Mouse (Mus musculus) lung, embryonic 14.5 days (tissue): Measurements from ENCODE around the gene Slc2a8. TPM values are rescaled to one million over a fixed set of nuclear protein-coding genes. Genes with fewer than 3 reads are reported as not detected.
A peak's percentile ranks its signal among the peaks of the same experiment; 100 is the strongest.

Source experiments
- ATAC-seq: fragments of 200-750 bp; cut with Nextera tagmentation; 2 replicates; pipeline ENCODE4 v1.8.0; 2017; ENCODE audit warnings: mild to moderate bottlenecking, moderate TSS enrichment, moderate library complexity; ENCODE audit not compliant: insufficient read depth
- DNase-seq: peaks from one replicate; pipeline ENCODE4 v3.0.0-alpha.2; 2015
- H3K27ac ChIP-seq: fragments of 300-500 bp; sonication (generic); 2 replicates; pipeline ENCODE4 v1.5.1; 2014; ENCODE audit warnings: low read depth, mild to moderate bottlenecking, moderate library complexity
- H3K27me3 ChIP-seq: fragments of 300-500 bp; sonication (generic); 2 replicates; pipeline ENCODE4 v1.6.1; 2014; ENCODE audit warnings: low read length, control low read depth; ENCODE audit not compliant: insufficient read depth
- H3K36me3 ChIP-seq: fragments of 300-500 bp; sonication (generic); 2 replicates; pipeline ENCODE4 v1.6.1; 2014; ENCODE audit warnings: control low read depth; ENCODE audit not compliant: insufficient read depth
- H3K4me1 ChIP-seq: fragments of 300-500 bp; sonication (generic); 2 replicates; pipeline ENCODE4 v1.6.1; 2014; ENCODE audit warnings: antibody characterized with exemption, control low read depth; ENCODE audit not compliant: insufficient read depth
- H3K4me2 ChIP-seq: fragments of 300-500 bp; sonication (generic); 2 replicates; pipeline ENCODE4 v1.6.1; 2014; ENCODE audit warnings: mild to moderate bottlenecking
- H3K4me3 ChIP-seq: fragments of 300-500 bp; sonication (generic); 2 replicates; pipeline ENCODE4 v1.5.1; 2014; ENCODE audit warnings: low read depth, low read length
- H3K9ac ChIP-seq: fragments of 300-500 bp; sonication (generic); 2 replicates; pipeline ENCODE4 v1.6.1; 2014
- H3K9me3 ChIP-seq: fragments of 300-500 bp; sonication (generic); 2 replicates; pipeline ENCODE4 v1.6.1; 2016; ENCODE audit warnings: low read depth, low read length, control low read depth
- CTCF ChIP-seq: IDR thresholded peaks from 2 replicates; pipeline ENCODE4 v1.5.1; 2016; ENCODE audit warnings: antibody characterized with exemption, low read depth
- WGBS: fragments of 180-500 bp; shearing (Covaris S2); extraction: QIAGEN DNeasy Blood & Tissue Kit; methylation state at CpG from one replicate; pipeline ENCODE4 v1.1.7; 2014; 5-methylcytosine and 5-hydroxymethylcytosine counted together
- polyA plus RNA-seq: library from polyadenylated mRNA; unstranded; fragments of >200 nt; fragmentation: Nextera tagmentation; extraction: Ambion mirVana; gene quantifications from 2 replicates; pipeline ENCODE4 v1.2.1, GENCODE M21; 2014

Gene Slc2a8
- polyA plus RNA-seq, 1 experiment from 2014 or later, result 14.4 TPM

- WGBS, result 63% methylated on average over 5 of the region's 5 CpGs
- Histone ChIP-seq H3K4me2 (no peak overlapping the region), H3K9me3 (no peaks in the 10 kb centered on the region), H3K4me3 (no peak overlapping the region), H3K9ac (no peak overlapping the region), H3K36me3 (peaks cover 16% of the 10 kb centered on the region; the same call in 1 of the 2 replicates), H3K27me3 (no peaks in the 10 kb centered on the region), H3K27ac (no peak overlapping the region), H3K4me1 (no peaks in the 10 kb centered on the region)
- TF ChIP-seq CTCF, result peak; percentile 62
- ATAC-seq (no peak), DNase-seq (peak; percentile 84)
Observed at GRCm38 (mm10) chr2:32939418-32939817, 42.5 kb downstream of the Slc2a8 start.

GRCm38 (mm10) chr2:32938741-32939140 is 43.1 kb downstream of the Slc2a8 start:
- no peak for TF ChIP-seq CTCF
- Histone ChIP-seq H3K4me3 (no peak overlapping the region), H3K36me3 (peaks cover 21% of the 10 kb centered on the region; the same call in 1 of the 2 replicates), H3K9ac (no peak overlapping the region), H3K4me2 (no peak overlapping the region), H3K4me1 (no peaks in the 10 kb centered on the region), H3K27me3 (no peaks in the 10 kb centered on the region), H3K9me3 (no peaks in the 10 kb centered on the region), H3K27ac (no peak overlapping the region)
- DNase-seq, result no peak
- no peak for ATAC-seq
- 87% methylated on average over 5 of the region's 5 CpGs for WGBS

GRCm38 (mm10) chr2:32931730-32932129 is 50.2 kb downstream of the Slc2a8 start:
- no peaks in the 10 kb centered on the region for H3K27me3 ChIP-seq
- no peaks in the 10 kb centered on the region for H3K9me3 ChIP-seq
- no peak overlapping the region for H3K27ac ChIP-seq
- DNase-seq (no peak), ATAC-seq (no peak)
- H3K4me2 ChIP-seq, result no peak overlapping the region
- H3K9ac ChIP-seq, result no peak overlapping the region
- peaks cover 22% of the 10 kb centered on the region; the same call in 1 of the 2 replicates for H3K36me3 ChIP-seq
- H3K4me1 ChIP-seq, result no peaks in the 10 kb centered on the region
- no peak for TF ChIP-seq CTCF
- H3K4me3 ChIP-seq, result no peak overlapping the region
- 78% methylated on average over 7 of the region's 7 CpGs for WGBS

- no peak overlapping the region for H3K27ac ChIP-seq
- 80% methylated on average over 19 of the region's 19 CpGs for WGBS
- ATAC-seq, result peak; percentile 2; the same call in 1 of the 2 replicates
Observed at GRCm38 (mm10) chr2:32928947-32929829, 52.7 kb downstream of the Slc2a8 start.

GRCm38 (mm10) chr2:32928235-32928946 is 53.5 kb downstream of the Slc2a8 start:
- TF ChIP-seq CTCF, result peak; percentile 89
- Histone ChIP-seq H3K27me3 (no peaks in the 10 kb centered on the region), H3K4me2 (peak overlapping the region; percentile 25; the same call in 1 of the 2 replicates), H3K4me1 (no peaks in the 10 kb centered on the region), H3K27ac (peak overlapping the region; percentile 81), H3K9me3 (no peaks in the 10 kb centered on the region), H3K36me3 (peaks cover 25% of the 10 kb centered on the region), H3K4me3 (no peak overlapping the region), H3K9ac (0 out of 2 replicates have a peak overlapping the region, but pooled peaks have one; percentile 16)
- ATAC-seq, result peak; percentile 65; the same call in 1 of the 2 replicates
- DNase-seq, result peak; percentile 89
- 23% methylated on average over 10 of the region's 10 CpGs for WGBS

More at GRCm38 (mm10) chr2:32928947-32929829, 52.7 kb downstream of the Slc2a8 start:
- no peaks in the 10 kb centered on the region for H3K4me1 ChIP-seq
- DNase-seq, result no peak
- H3K9ac ChIP-seq, result no peak overlapping the region
- no peaks in the 10 kb centered on the region for H3K9me3 ChIP-seq
- no peak overlapping the region for H3K4me2 ChIP-seq
- no peaks in the 10 kb centered on the region for H3K27me3 ChIP-seq
- no peak for TF ChIP-seq CTCF
- peaks cover 21% of the 10 kb centered on the region; the same call in 1 of the 2 replicates for H3K36me3 ChIP-seq
- H3K4me3 ChIP-seq, result no peak overlapping the region

GRCm38 (mm10) chr2:32927624-32928234 is 54.2 kb downstream of the Slc2a8 start:
- ATAC-seq (peak; percentile 27; the same call in 1 of the 2 replicates), DNase-seq (peak; percentile 59)
- Histone ChIP-seq H3K9me3 (no peaks in the 10 kb centered on the region), H3K36me3 (peaks cover 32% of the 10 kb centered on the region), H3K9ac (0 out of 2 replicates have a peak overlapping the region, but pooled peaks have one; percentile 16), H3K4me2 (peak overlapping the region; percentile 25; the same call in 1 of the 2 replicates), H3K4me3 (no peak overlapping the region), H3K4me1 (no peaks in the 10 kb centered on the region), H3K27ac (peak overlapping the region; percentile 81), H3K27me3 (no peaks in the 10 kb centered on the region)
- no peak for TF ChIP-seq CTCF
- 54% methylated on average over 15 of the region's 15 CpGs for WGBS
